Mouse (Mus musculus) forebrain, embryonic 10.5 days (tissue): ENCODE measurements around the gene Ywhaq. TPM values are rescaled to one million over a fixed set of nuclear protein-coding genes. Genes with fewer than 3 reads are reported as not detected.

Experiments
- DNase-seq: peaks from one replicate; pipeline ENCODE4 v3.0.0-alpha.2; 2017; ENCODE audit warnings: low spot score; ENCODE audit errors: extremely low spot score
- H3K27ac ChIP-seq: fragments of 300-500 bp; sonication (generic); 2 replicates; pipeline ENCODE4 v1.5.1; 2016; ENCODE audit warnings: mild to moderate bottlenecking
- H3K27me3 ChIP-seq: fragments of 300-500 bp; sonication (generic); 2 replicates; pipeline ENCODE4 v1.6.1; 2016; ENCODE audit warnings: mild to moderate bottlenecking; ENCODE audit not compliant: poor library complexity, severe bottlenecking
- H3K36me3 ChIP-seq: fragments of 300-500 bp; sonication (generic); replicated peaks from 2 replicates; pipeline ENCODE4 v1.6.1; 2016; ENCODE audit warnings: mild to moderate bottlenecking, moderate library complexity
- H3K4me1 ChIP-seq: fragments of 300-500 bp; sonication (generic); 2 replicates; pipeline ENCODE4 v1.6.1; 2016
- H3K4me3 ChIP-seq: fragments of 300-500 bp; sonication (generic); 2 replicates; pipeline ENCODE4 v1.5.1; 2016; ENCODE audit warnings: mild to moderate bottlenecking, moderate library complexity
- H3K9me3 ChIP-seq: fragments of 300-500 bp; sonication (generic); 2 replicates; pipeline ENCODE4 v1.6.1; 2016; ENCODE audit warnings: mild to moderate bottlenecking, moderate library complexity
- WGBS: fragments of 180-500 bp; shearing (Covaris S2); methylation state at CpG from one replicate; pipeline ENCODE4 v1.1.7; 2016; 5-methylcytosine and 5-hydroxymethylcytosine counted together
- polyA plus RNA-seq: library from polyadenylated mRNA; unstranded; fragments of >200 nt; fragmentation: Nextera tagmentation; extraction: Ambion mirVana; gene quantifications from 2 replicates; pipeline ENCODE4 v1.2.1, GENCODE M21; 2016

The Ywhaq gene
- polyA plus RNA-seq, 1 experiment from 2014 or later: 1,022 TPM

DNA sequence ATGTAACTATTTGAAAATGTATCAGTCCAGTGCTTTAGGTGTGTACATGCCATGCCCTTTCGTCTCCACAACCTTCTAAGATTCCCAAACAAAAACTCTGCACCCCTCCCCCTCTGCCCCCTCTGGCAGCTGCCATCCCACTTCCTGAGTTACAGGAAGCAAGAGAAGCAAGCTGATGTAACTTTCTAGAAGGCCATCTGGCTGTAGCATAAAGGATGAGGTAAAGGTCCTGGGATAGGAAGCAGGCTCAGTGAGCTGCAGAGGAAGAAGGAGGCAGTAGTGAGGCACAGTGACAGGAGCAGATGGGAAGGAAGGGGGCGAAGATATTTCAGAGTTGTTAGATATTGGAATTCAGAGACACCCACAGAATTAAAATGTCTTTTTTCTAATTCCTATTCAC lies 13.6 kb upstream of the Ywhaq start:
- no peaks in the 10 kb centered on the region for H3K27me3 ChIP-seq
- no peak overlapping the region for H3K27ac ChIP-seq
- no peak overlapping the region for H3K4me3 ChIP-seq
- 67% methylated on average over 2 of the region's 2 CpGs for WGBS
- H3K4me1 ChIP-seq: peaks cover 12% of the 10 kb centered on the region
- no peaks in the 10 kb centered on the region for H3K36me3 ChIP-seq
- no peak for DNase-seq
- H3K9me3 ChIP-seq: no peaks in the 10 kb centered on the region

- H3K36me3 ChIP-seq: no peaks in the 10 kb centered on the region
- H3K27ac ChIP-seq: no peak overlapping the region
- no peaks in the 10 kb centered on the region for H3K27me3 ChIP-seq
- H3K9me3 ChIP-seq: no peaks in the 10 kb centered on the region
- H3K4me1 ChIP-seq: peaks cover 16% of the 10 kb centered on the region
- 72% methylated on average over 4 of the region's 4 CpGs for WGBS
- no peak overlapping the region for H3K4me3 ChIP-seq
- no peak for DNase-seq
Observed at GRCm38 (mm10) chr12:21430140-21430539, 12.7 kb upstream of the Ywhaq start.

DNA sequence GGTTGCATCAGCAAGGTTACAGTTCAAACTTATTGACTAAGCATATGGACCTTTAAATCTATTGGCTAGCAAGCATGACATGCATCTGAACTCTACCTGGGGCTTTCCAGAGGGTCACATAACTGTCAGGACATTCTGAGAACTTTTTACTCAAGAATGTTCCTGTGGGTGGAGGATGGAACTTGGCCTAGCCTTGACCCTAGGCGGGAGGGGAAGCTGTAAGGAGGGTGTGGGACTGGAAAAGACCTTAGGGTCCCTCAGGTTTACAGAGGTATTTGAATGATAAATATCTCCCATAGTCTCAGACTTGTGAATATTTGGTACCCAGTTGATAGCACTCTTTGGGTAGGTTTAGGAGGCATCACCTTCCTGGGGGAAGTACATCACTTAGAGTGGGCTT lies 11.6 kb upstream of the Ywhaq start:
- no peaks in the 10 kb centered on the region for H3K27me3 ChIP-seq
- no peaks in the 10 kb centered on the region for H3K9me3 ChIP-seq
- no peak overlapping the region for H3K27ac ChIP-seq
- no peaks in the 10 kb centered on the region for H3K36me3 ChIP-seq
- 72% methylated on average over 1 of the region's 1 CpGs for WGBS
- H3K4me1 ChIP-seq: peaks cover 24% of the 10 kb centered on the region
- no peak for DNase-seq
- H3K4me3 ChIP-seq: no peak overlapping the region

- peaks cover 24% of the 10 kb centered on the region for H3K4me1 ChIP-seq
- WGBS: 22% methylated on average over 16 of the region's 16 CpGs
- H3K27me3 ChIP-seq: no peaks in the 10 kb centered on the region
- peak overlapping the region; percentile 53 for H3K27ac ChIP-seq
- peak; percentile 23 for DNase-seq
- H3K36me3 ChIP-seq: no peaks in the 10 kb centered on the region
- no peaks in the 10 kb centered on the region for H3K9me3 ChIP-seq
- H3K4me3 ChIP-seq: peak overlapping the region; percentile 32
Observed at GRCm38 (mm10) chr12:21426065-21426940, 8.9 kb upstream of the Ywhaq start.

GRCm38 (mm10) chr12:21424683-21425082 lies 7.2 kb upstream of the Ywhaq start:
- Histone ChIP-seq H3K27ac (no peak overlapping the region), H3K4me1 (peaks cover 24% of the 10 kb centered on the region), H3K9me3 (no peaks in the 10 kb centered on the region), H3K4me3 (no peak overlapping the region), H3K27me3 (no peaks in the 10 kb centered on the region), H3K36me3 (no peaks in the 10 kb centered on the region)
- 23% methylated on average over 7 of the region's 7 CpGs for whole genome bisulfite sequencing
- no peak for DNase-seq

- H3K27ac ChIP-seq: peak overlapping the region; percentile 99
- H3K4me1 ChIP-seq: peaks cover 26% of the 10 kb centered on the region
- H3K4me3 ChIP-seq: peak overlapping the region; percentile 83
- H3K36me3 ChIP-seq: peaks cover 25% of the 10 kb centered on the region
- WGBS: 54% methylated on average over 10 of the region's 11 CpGs
- H3K9me3 ChIP-seq: peaks cover 15% of the 10 kb centered on the region; the same call in 1 of the 2 replicates
- DNase-seq: no peak
- H3K27me3 ChIP-seq: no peaks in the 10 kb centered on the region
Observed at GRCm38 (mm10) chr12:21418621-21419131, 1.2 kb upstream of the Ywhaq start.

DNA sequence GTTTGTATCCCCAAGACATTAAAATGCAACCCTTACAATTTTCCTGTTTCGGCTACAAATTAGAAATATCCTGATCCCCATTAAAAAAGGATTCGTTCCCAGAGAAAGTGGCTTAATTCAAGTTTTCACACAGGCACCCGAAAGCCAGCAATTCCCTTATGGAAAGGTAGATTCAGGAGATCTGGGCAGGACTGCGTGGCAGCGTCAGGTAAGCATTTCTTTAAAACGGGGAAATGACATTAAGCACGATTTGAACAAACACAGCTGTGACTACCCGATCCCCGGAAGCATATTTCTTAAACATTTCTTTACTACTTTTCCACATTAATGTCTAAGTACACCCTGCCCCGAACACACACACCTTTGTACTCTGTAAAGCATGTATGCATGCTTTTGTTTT lies 646 bp upstream of the Ywhaq start:
- Histone ChIP-seq H3K27ac (peak overlapping the region; percentile 99), H3K27me3 (no peaks in the 10 kb centered on the region), H3K36me3 (peaks cover 31% of the 10 kb centered on the region), H3K9me3 (peaks cover 21% of the 10 kb centered on the region), H3K4me1 (peaks cover 26% of the 10 kb centered on the region), H3K4me3 (peak overlapping the region; percentile 83)
- DNase-seq: no peak
- WGBS: 8% methylated on average over 10 of the region's 10 CpGs

GRCm38 (mm10) chr12:21416506-21416905 lies 931 bp downstream of the Ywhaq start:
- H3K9me3 ChIP-seq: peaks cover 37% of the 10 kb centered on the region
- under 1% methylated on average over 14 of the region's 15 CpGs for WGBS
- peak overlapping the region; percentile 87 for H3K27ac ChIP-seq
- no peaks in the 10 kb centered on the region for H3K27me3 ChIP-seq
- H3K4me1 ChIP-seq: peaks cover 26% of the 10 kb centered on the region
- H3K36me3 ChIP-seq: peaks cover 47% of the 10 kb centered on the region
- peak overlapping the region; percentile 83 for H3K4me3 ChIP-seq
- no peak for DNase-seq

GRCm38 (mm10) chr12:21410620-21411019 lies 6.8 kb downstream of the Ywhaq start:
- Histone ChIP-seq H3K27ac (no peak overlapping the region), H3K27me3 (no peaks in the 10 kb centered on the region), H3K4me1 (peaks cover 10% of the 10 kb centered on the region), H3K4me3 (no peak overlapping the region), H3K36me3 (peaks cover 99% of the 10 kb centered on the region), H3K9me3 (peaks cover 72% of the 10 kb centered on the region)
- 94% methylated on average over 2 of the region's 2 CpGs for WGBS
- no peak for DNase-seq

GRCm38 (mm10) chr12:21409651-21410050 lies 7.8 kb downstream of the Ywhaq start:
- peaks cover 67% of the 10 kb centered on the region for H3K9me3 ChIP-seq
- no peaks in the 10 kb centered on the region for H3K27me3 ChIP-seq
- no peak for DNase-seq
- no peak overlapping the region for H3K27ac ChIP-seq
- H3K4me3 ChIP-seq: no peak overlapping the region
- 93% methylated on average over 3 of the region's 3 CpGs for WGBS
- 0 out of 2 replicates have a peak, but pooled peaks cover under 1% of the 10 kb centered on the region for H3K4me1 ChIP-seq
- H3K36me3 ChIP-seq: peaks cover 99% of the 10 kb centered on the region

DNA sequence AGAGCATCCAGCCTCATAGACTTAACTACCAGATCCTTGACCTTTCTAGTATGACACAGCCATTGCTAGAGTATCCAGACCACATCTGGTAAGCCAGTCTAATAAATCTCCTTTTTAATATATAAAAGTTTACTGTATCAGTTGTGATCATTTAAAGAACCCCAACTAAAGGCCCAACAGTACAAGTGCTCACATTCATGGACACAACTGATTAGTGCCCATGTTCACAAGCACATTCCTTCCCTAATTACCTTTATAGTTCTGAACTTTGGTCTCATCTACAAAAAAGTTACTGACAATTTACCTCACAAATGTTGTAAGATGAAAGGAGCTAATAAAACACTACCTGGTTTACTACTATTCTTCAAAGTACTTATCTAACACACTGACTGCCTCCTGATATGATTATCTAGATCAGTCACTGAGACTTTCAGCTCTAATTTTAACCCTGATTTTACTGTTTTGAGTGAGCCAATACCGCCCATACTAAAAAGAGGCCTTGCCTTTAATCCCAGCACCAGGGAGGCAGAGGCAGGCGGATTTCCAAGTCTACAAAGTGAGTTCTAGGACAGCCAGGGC lies 8.6 kb downstream of the Ywhaq start:
- no peak for DNase-seq
- Histone ChIP-seq H3K4me3 (no peak overlapping the region), H3K36me3 (peaks cover 99% of the 10 kb centered on the region), H3K9me3 (peaks cover 59% of the 10 kb centered on the region), H3K27ac (no peak overlapping the region), H3K4me1 (no peaks in the 10 kb centered on the region), H3K27me3 (no peaks in the 10 kb centered on the region)
- 93% methylated on average over 2 of the region's 2 CpGs for WGBS

GRCm38 (mm10) chr12:21402771-21403170 lies 14.7 kb downstream of the Ywhaq start:
- H3K9me3 ChIP-seq: peaks cover 6% of the 10 kb centered on the region; the same call in 1 of the 2 replicates
- DNase-seq: no peak
- H3K4me3 ChIP-seq: no peak overlapping the region
- H3K27ac ChIP-seq: no peak overlapping the region
- 97% methylated on average over 5 of the region's 5 CpGs for WGBS
- no peaks in the 10 kb centered on the region for H3K27me3 ChIP-seq
- H3K4me1 ChIP-seq: no peaks in the 10 kb centered on the region
- H3K36me3 ChIP-seq: peaks cover 95% of the 10 kb centered on the region

GRCm38 (mm10) chr12:21386201-21386600 lies 31.2 kb downstream of the Ywhaq start:
- Histone ChIP-seq H3K36me3 (peaks cover 47% of the 10 kb centered on the region), H3K27me3 (no peaks in the 10 kb centered on the region), H3K9me3 (no peaks in the 10 kb centered on the region), H3K27ac (no peak overlapping the region), H3K4me1 (no peaks in the 10 kb centered on the region), H3K4me3 (no peak overlapping the region)
- DNase-seq: no peak
- over 99% methylated on average over 2 of the region's 2 CpGs for WGBS
